In the genomic region with DNA sequence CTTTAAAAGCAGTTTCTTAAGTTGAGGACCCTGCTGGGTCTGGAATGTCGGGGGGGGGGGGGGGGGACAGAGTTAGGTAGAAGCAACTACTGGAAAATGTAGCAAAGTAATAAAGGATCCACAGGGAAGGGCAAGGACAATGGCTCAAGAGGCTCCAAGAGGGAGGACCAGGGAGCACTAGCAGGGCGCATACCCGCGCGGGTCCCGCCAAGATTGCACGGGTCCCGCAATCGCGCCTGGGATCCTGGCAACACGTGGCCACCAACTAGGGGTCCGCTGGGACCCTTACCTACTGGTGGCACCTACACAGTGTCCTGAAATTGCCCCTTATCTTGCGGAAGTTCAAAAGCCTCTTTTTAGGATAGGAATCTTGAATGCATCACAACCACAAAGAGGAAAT, we compare ENCODE assay signal across 9 mouse cellular contexts.
DNase-seq lines count a peak whose midpoint lies in the region; ATAC-seq lines count a peak whose summit lies in the region.
"Had no signal": no experiment of that assay in that cellular context is flagged by ENCODE, and none has a peak within 500 bp of the region (broad histone marks: within the 10 kb centered on the region; RNA-seq: fewer than 3 reads in every experiment).

No protein-coding gene starts in this region.

- H3K4me1 ChIP-seq in embryonic facial prominence, embryonic 15.5 days: peaks cover 20% of the 10 kb centered on the region
- H3K4me1 ChIP-seq in hindbrain, embryonic 12.5 days: peaks cover 29% of the 10 kb centered on the region
- H3K4me1 ChIP-seq in midbrain, embryonic 14.5 days (ENCODE audit: control insufficient read depth, insufficient read depth, low read length): peaks cover 17% of the 10 kb centered on the region

- intact Hi-C loops in left cerebral cortex, postnatal 4 days (cut with DNase I): no loop called here

- H3K4me2 ChIP-seq in embryonic facial prominence, embryonic 15.5 days (replicated peaks): peak overlapping the region; percentile 28
- H3K4me2 ChIP-seq in hindbrain, embryonic 12.5 days (replicated peaks): peak overlapping the region; percentile 23
- H3K4me2 ChIP-seq in midbrain, embryonic 14.5 days (ENCODE audit: low read length): peak overlapping the region; percentile 13; the same call in 1 of the 2 replicates

- 13% methylated on average over 13 of the region's 13 CpGs for WGBS in embryonic facial prominence, embryonic 15.5 days
- 7% methylated on average over 13 of the region's 13 CpGs for WGBS in hindbrain, embryonic 12.5 days
- 14% methylated on average over 13 of the region's 13 CpGs for WGBS in midbrain, embryonic 14.5 days

- no peak overlapping the region for H3K9ac ChIP-seq in embryonic facial prominence, embryonic 15.5 days
- H3K9ac ChIP-seq in hindbrain, embryonic 12.5 days: no peak overlapping the region
- no peak overlapping the region for H3K9ac ChIP-seq in midbrain, embryonic 14.5 days (replicated peaks; ENCODE audit: low read length)

- peaks cover 4% of the 10 kb centered on the region; the same call in 1 of the 2 replicates for H3K27me3 ChIP-seq in embryonic facial prominence, embryonic 15.5 days
- H3K27me3 ChIP-seq in hindbrain, embryonic 12.5 days: peaks cover 20% of the 10 kb centered on the region
- no peaks in the 10 kb centered on the region for H3K27me3 ChIP-seq in midbrain, embryonic 14.5 days (ENCODE audit: control insufficient read depth, insufficient read depth, low read length)

- ATAC-seq in embryonic facial prominence, embryonic 15.5 days (ENCODE audit: insufficient number of reproducible peaks, low FRiP score, low TSS enrichment, low read depth): no peak
- ATAC-seq in hindbrain, embryonic 12.5 days (ENCODE audit: low FRiP score): no peak
- no peak for ATAC-seq in midbrain, embryonic 14.5 days (ENCODE audit: low FRiP score, low TSS enrichment)

- no peaks in the 10 kb centered on the region for H3K9me3 ChIP-seq in embryonic facial prominence, embryonic 15.5 days (replicated peaks)
- no peaks in the 10 kb centered on the region for H3K9me3 ChIP-seq in hindbrain, embryonic 12.5 days (replicated peaks)
- H3K9me3 ChIP-seq in midbrain, embryonic 14.5 days (ENCODE audit: control insufficient read depth, low read length): no peaks in the 10 kb centered on the region

- no peaks in the 10 kb centered on the region for H3K36me3 ChIP-seq in embryonic facial prominence, embryonic 15.5 days
- no peaks in the 10 kb centered on the region for H3K36me3 ChIP-seq in hindbrain, embryonic 12.5 days
- no peaks in the 10 kb centered on the region for H3K36me3 ChIP-seq in midbrain, embryonic 14.5 days (ENCODE audit: control insufficient read depth, insufficient read depth, low read length)

- 0 out of 2 replicates have a peak overlapping the region, but pooled peaks have one; percentile 8 for H3K4me3 ChIP-seq in embryonic facial prominence, embryonic 15.5 days (replicated peaks)
- H3K4me3 ChIP-seq in hindbrain, embryonic 12.5 days: no peak overlapping the region
- peak overlapping the region; percentile 13; the same call in 1 of the 2 replicates for H3K4me3 ChIP-seq in midbrain, embryonic 14.5 days (replicated peaks; ENCODE audit: low read depth, low read length)

- DNase-seq in kidney, postnatal 10 days: peak; percentile 15
- no peak for DNase-seq in kidney, postnatal 14 days
- DNase-seq in midbrain, embryonic 14.5 days: no peak
- DNase-seq in thymus, postnatal 10 days (ENCODE audit: low spot score in 2 of 2): no peak
- no peak for DNase-seq in layer of hippocampus, adult 9-11 months
- no peak for DNase-seq in left cerebral cortex, postnatal 4 days
- DNase-seq: cerebellum, adult 11-12 months had no signal

- no peak overlapping the region for H3K27ac ChIP-seq in embryonic facial prominence, embryonic 15.5 days (replicated peaks)
- no peak overlapping the region for H3K27ac ChIP-seq in hindbrain, embryonic 12.5 days
- no peak overlapping the region for H3K27ac ChIP-seq in midbrain, embryonic 14.5 days (replicated peaks; ENCODE audit: low read depth, low read length)
